Mouse (Mus musculus) intestine, postnatal 0 days (tissue): ENCODE measurements around the gene Gjc2. TPM values are rescaled to one million over a fixed set of nuclear protein-coding genes. Genes with fewer than 3 reads are reported as not detected.
A peak's percentile ranks its signal among the peaks of the same experiment; 100 is the strongest.

ENCODE experiments used
- ATAC-seq: fragments of 200-750 bp; cut with Nextera tagmentation; 2 replicates; pipeline ENCODE4 v1.8.0; 2017; ENCODE audit warnings: mild to moderate bottlenecking, moderate TSS enrichment, moderate library complexity
- H3K27ac ChIP-seq: fragments of 300-500 bp; sonication (generic); 2 replicates; pipeline ENCODE4 v1.5.1; 2014; ENCODE audit warnings: mild to moderate bottlenecking, low read depth, low read length, moderate library complexity
- H3K27me3 ChIP-seq: fragments of 300-500 bp; sonication (generic); replicated peaks from 2 replicates; pipeline ENCODE4 v1.6.1; 2014; ENCODE audit warnings: low read length, mixed read lengths; ENCODE audit not compliant: control insufficient read depth, insufficient read depth
- H3K36me3 ChIP-seq: fragments of 300-500 bp; sonication (generic); 2 replicates; pipeline ENCODE4 v1.6.1; 2014; ENCODE audit warnings: mild to moderate bottlenecking, moderate library complexity; ENCODE audit not compliant: control insufficient read depth, insufficient read depth
- H3K4me1 ChIP-seq: fragments of 300-500 bp; sonication (generic); replicated peaks from 2 replicates; pipeline ENCODE4 v1.6.1; 2014; ENCODE audit warnings: antibody characterized with exemption, low read length, mixed read lengths; ENCODE audit not compliant: control insufficient read depth, insufficient read depth
- H3K4me2 ChIP-seq: fragments of 300-500 bp; sonication (generic); replicated peaks from 2 replicates; pipeline ENCODE4 v1.6.1; 2014; ENCODE audit warnings: low read depth, mild to moderate bottlenecking, moderate library complexity
- H3K4me3 ChIP-seq: fragments of 300-500 bp; sonication (generic); 2 replicates; pipeline ENCODE4 v1.5.1; 2014; ENCODE audit warnings: low read depth, low read length
- H3K9ac ChIP-seq: fragments of 300-500 bp; sonication (generic); 2 replicates; pipeline ENCODE4 v1.6.1; 2014; ENCODE audit warnings: mild to moderate bottlenecking, low read depth, low read length
- H3K9me3 ChIP-seq: fragments of 300-500 bp; sonication (generic); 2 replicates; pipeline ENCODE4 v1.6.1; 2016; ENCODE audit warnings: mixed run types; ENCODE audit not compliant: control insufficient read depth
- CTCF ChIP-seq: sonication (generic); IDR thresholded peaks from 2 replicates; pipeline ENCODE4 v1.5.1; 2016; ENCODE audit warnings: low read depth, mild to moderate bottlenecking, control low read depth, antibody characterized with exemption, moderate library complexity
- WGBS: fragments of 180-500 bp; shearing (Covaris S2); extraction: QIAGEN DNeasy Blood & Tissue Kit; methylation state at CpG from one replicate; pipeline ENCODE4 v1.1.7; 2014; 5-methylcytosine and 5-hydroxymethylcytosine counted together
- polyA plus RNA-seq: library from polyadenylated mRNA; unstranded; fragments of >200 nt; fragmentation: Nextera tagmentation; extraction: Ambion mirVana; gene quantifications from 2 replicates; pipeline ENCODE4 v1.2.1, GENCODE M21; 2015

The Gjc2 gene
- polyA plus RNA-seq, 1 experiment from 2014 or later, result 2.2 TPM

- no peak overlapping the region for H3K9ac ChIP-seq
- H3K4me1 ChIP-seq, result no peaks in the 10 kb centered on the region
- WGBS, result 7% methylated on average over 35 of the region's 35 CpGs
- peak overlapping the region; percentile 14; the same call in 1 of the 2 replicates for H3K4me3 ChIP-seq
- H3K27ac ChIP-seq, result no peak overlapping the region
- H3K4me2 ChIP-seq, result peak overlapping the region; percentile 48
- peak; percentile 72 for ATAC-seq
- H3K36me3 ChIP-seq, result no peaks in the 10 kb centered on the region
- H3K27me3 ChIP-seq, result peaks cover 51% of the 10 kb centered on the region
- H3K9me3 ChIP-seq, result no peaks in the 10 kb centered on the region
- TF ChIP-seq CTCF, result peak; percentile 55
Measured at GRCm38 (mm10) chr11:59134373-59134997, 48.5 kb downstream of the Gjc2 start.

- TF ChIP-seq CTCF, result no peak
- peaks cover 40% of the 10 kb centered on the region for H3K27me3 ChIP-seq
- H3K9ac ChIP-seq, result no peak overlapping the region
- ATAC-seq, result no peak
- WGBS, result 77% methylated on average over 2 of the region's 3 CpGs
- H3K4me3 ChIP-seq, result no peak overlapping the region
- no peaks in the 10 kb centered on the region for H3K36me3 ChIP-seq
- no peaks in the 10 kb centered on the region for H3K9me3 ChIP-seq
- H3K4me1 ChIP-seq, result no peaks in the 10 kb centered on the region
- no peak overlapping the region for H3K27ac ChIP-seq
- H3K4me2 ChIP-seq, result no peak overlapping the region
Measured at GRCm38 (mm10) chr11:59132065-59132464, 50.9 kb downstream of the Gjc2 start.

GRCm38 (mm10) chr11:59131348-59131919 is 51.6 kb downstream of the Gjc2 start:
- H3K4me2 ChIP-seq, result no peak overlapping the region
- no peak overlapping the region for H3K9ac ChIP-seq
- H3K4me1 ChIP-seq, result no peaks in the 10 kb centered on the region
- no peak overlapping the region for H3K4me3 ChIP-seq
- no peaks in the 10 kb centered on the region for H3K36me3 ChIP-seq
- no peak for TF ChIP-seq CTCF
- peaks cover 34% of the 10 kb centered on the region for H3K27me3 ChIP-seq
- 69% methylated on average over 18 of the region's 18 CpGs for WGBS
- H3K27ac ChIP-seq, result no peak overlapping the region
- H3K9me3 ChIP-seq, result no peaks in the 10 kb centered on the region
- ATAC-seq, result no peak

- Histone ChIP-seq H3K9me3 (no peaks in the 10 kb centered on the region), H3K27ac (no peak overlapping the region), H3K36me3 (no peaks in the 10 kb centered on the region), H3K4me2 (no peak overlapping the region), H3K9ac (no peak overlapping the region), H3K27me3 (peaks cover 27% of the 10 kb centered on the region), H3K4me1 (no peaks in the 10 kb centered on the region), H3K4me3 (no peak overlapping the region)
- TF ChIP-seq CTCF, result no peak
- 76% methylated on average over 9 of the region's 9 CpGs for WGBS
- no peak for ATAC-seq
Measured at GRCm38 (mm10) chr11:59130782-59131181, 52.2 kb downstream of the Gjc2 start.

Other genes with a start within 250 kb of the Gjc2 start
- gene Rnf187, start 244.3 kb downstream of the Gjc2 start, polyA plus RNA-seq, result 113 and 117 TPM in 2 replicates
- 6.9 and 7.8 TPM in 2 replicates for gene Hist3h2ba, start 234.3 kb downstream of the Gjc2 start, polyA plus RNA-seq
- 15.8 and 16.7 TPM in 2 replicates for gene Hist3h2a, start 228.5 kb downstream of the Gjc2 start, polyA plus RNA-seq
- gene Trim17, start 228.5 kb downstream of the Gjc2 start, polyA plus RNA-seq, result 0.08 and 0.12 TPM in 2 replicates
- gene Trim11, start 205.1 kb downstream of the Gjc2 start, polyA plus RNA-seq, result 8.9 and 9.7 TPM in 2 replicates
- gene Obscn, start 46.8 kb downstream of the Gjc2 start, polyA plus RNA-seq, result 0.16 and 0.23 TPM in 2 replicates
- 3.4 and 4.1 TPM in 2 replicates for gene Iba57, start 19.5 kb downstream of the Gjc2 start, polyA plus RNA-seq
- gene Guk1, start 9.0 kb upstream of the Gjc2 start, polyA plus RNA-seq, result 110 and 119 TPM in 2 replicates
- 87.1 and 96.5 TPM in 2 replicates for gene Mrpl55, start 19.3 kb upstream of the Gjc2 start, polyA plus RNA-seq
- 24.1 and 30.6 TPM in 2 replicates for gene 2310033P09Rik, start 25.1 kb upstream of the Gjc2 start, polyA plus RNA-seq
- 574 and 605 TPM in 2 replicates for gene Arf1, start 45.1 kb upstream of the Gjc2 start, polyA plus RNA-seq
- gene Wnt3a, start 107.5 kb upstream of the Gjc2 start, polyA plus RNA-seq, result not detected in 2 replicates
- 2.2 and 2.4 TPM in 2 replicates for gene Wnt9a, start 123.7 kb upstream of the Gjc2 start, polyA plus RNA-seq
- gene Prss38, start 192.4 kb upstream of the Gjc2 start, polyA plus RNA-seq, result not detected in 2 replicates